Mouse (Mus musculus): ENCODE results near the gene Tmem41b.

DNA sequence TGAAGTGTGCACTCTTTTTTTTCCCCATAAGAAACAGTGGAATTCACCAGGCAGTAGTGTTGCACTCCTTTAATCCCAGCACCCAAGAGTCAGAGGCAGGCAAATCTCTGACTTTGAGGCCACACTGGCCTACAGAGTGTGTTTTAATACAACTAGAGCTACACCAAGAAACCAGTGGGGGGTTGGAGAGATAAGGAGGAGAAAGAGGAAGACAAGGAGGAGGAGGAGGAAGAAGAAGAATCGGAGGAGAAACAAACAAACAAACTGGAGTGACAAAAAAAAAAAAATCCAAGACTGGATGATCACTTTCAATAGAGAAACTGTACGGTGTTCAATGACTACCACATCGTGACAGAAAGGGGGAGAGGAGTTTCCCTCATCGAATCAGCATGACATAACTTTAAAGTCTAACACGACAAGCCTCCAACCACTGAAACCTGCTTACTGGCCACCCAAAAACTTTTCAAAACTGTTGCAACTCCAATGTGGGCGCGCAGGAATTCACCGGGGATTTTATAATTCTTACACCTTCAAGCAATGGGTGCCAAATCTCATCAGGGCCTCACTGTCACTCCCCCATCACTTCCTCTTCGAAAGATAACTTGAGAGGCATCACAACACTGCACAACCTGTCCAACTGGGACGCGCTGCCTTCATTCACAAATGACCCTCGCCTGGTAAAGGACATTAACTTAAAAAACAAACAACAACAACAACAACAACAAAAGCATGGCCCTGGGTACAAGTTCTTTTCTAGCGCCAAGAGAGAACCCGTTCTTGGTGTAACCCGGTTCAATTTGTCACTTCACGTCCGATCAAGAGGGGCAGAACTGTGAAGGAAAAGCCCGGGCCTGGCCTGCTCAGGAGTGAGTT lies 27.6 kb downstream of the Tmem41b start:
- TF ChIP-seq GATA1 (IDR thresholded peaks at IDR 0.05; ENCODE audit: low read length) (no peak), TAL1 (IDR thresholded peaks at IDR 0.05; ENCODE audit: low read length) (no peak)

All from erythroblast, embryonic 14.5 days (primary cell).